Mouse (Mus musculus): ENCODE results near the gene Samd4b. TPM values are rescaled to one million over a fixed set of nuclear protein-coding genes. Genes with fewer than 3 reads are reported as not detected.

Gene Samd4b
- polyA plus RNA-seq, 1 experiment = 54.1 TPM

DNA sequence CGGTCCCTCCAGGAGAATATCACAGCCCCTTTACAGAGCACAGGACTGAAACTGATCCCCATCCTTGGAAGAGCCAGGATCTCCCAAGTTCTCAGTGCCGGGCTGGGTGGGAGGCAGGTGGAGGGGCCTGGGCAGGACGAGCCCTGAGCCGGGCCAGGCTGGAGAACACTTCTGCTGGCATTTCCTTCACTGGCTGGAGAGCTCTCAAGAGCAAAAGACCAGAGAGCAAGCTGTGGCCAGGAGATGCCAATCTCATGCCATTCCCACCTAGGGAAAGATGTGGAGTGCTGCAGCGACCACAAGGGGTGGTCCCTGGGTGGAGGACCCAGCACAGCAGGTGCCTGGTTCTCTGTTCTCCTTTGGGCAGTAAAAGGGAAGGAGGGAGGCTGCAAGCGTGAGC is 12.9 kb downstream of the Samd4b start:
- no peak overlapping the region for H3K4me3 ChIP-seq (replicated peaks; ENCODE audit: insufficient read depth, low read depth, low read length)
- H3K27ac ChIP-seq (ENCODE audit: insufficient read depth, low read length) = no peak overlapping the region
- DNase-seq = no peak
- no peak for TF ChIP-seq POLR2A (IDR thresholded peaks at IDR 0.05; ENCODE audit: borderline replicate concordance, insufficient read depth, low read length)
- no peak for TF ChIP-seq CTCF (IDR thresholded peaks at IDR 0.05; ENCODE audit: borderline replicate concordance, insufficient read depth, low read depth, low read length)
- H3K4me1 ChIP-seq (ENCODE audit: control insufficient read depth, insufficient read depth, low read length) = peaks cover 7% of the 10 kb centered on the region
- WGBS = 58% methylated on average over 6 of the region's 6 CpGs
- no peaks in the 10 kb centered on the region for H3K27me3 ChIP-seq (ENCODE audit: control insufficient read depth, insufficient read depth, low read length)

GRCm38 (mm10) chr7:28584468-28584867 is 13.5 kb downstream of the Samd4b start:
- 56% methylated on average over 4 of the region's 4 CpGs for WGBS
- Histone ChIP-seq H3K4me1 (ENCODE audit: control insufficient read depth, insufficient read depth, low read length) (peaks cover 6% of the 10 kb centered on the region), H3K4me3 (replicated peaks; ENCODE audit: insufficient read depth, low read depth, low read length) (no peak overlapping the region), H3K27ac (ENCODE audit: insufficient read depth, low read length) (no peak overlapping the region), H3K27me3 (ENCODE audit: control insufficient read depth, insufficient read depth, low read length) (no peaks in the 10 kb centered on the region)
- TF ChIP-seq POLR2A (IDR thresholded peaks at IDR 0.05; ENCODE audit: borderline replicate concordance, insufficient read depth, low read length) = no peak
- no peak for TF ChIP-seq CTCF (IDR thresholded peaks at IDR 0.05; ENCODE audit: borderline replicate concordance, insufficient read depth, low read depth, low read length)
- no peak for DNase-seq

DNA sequence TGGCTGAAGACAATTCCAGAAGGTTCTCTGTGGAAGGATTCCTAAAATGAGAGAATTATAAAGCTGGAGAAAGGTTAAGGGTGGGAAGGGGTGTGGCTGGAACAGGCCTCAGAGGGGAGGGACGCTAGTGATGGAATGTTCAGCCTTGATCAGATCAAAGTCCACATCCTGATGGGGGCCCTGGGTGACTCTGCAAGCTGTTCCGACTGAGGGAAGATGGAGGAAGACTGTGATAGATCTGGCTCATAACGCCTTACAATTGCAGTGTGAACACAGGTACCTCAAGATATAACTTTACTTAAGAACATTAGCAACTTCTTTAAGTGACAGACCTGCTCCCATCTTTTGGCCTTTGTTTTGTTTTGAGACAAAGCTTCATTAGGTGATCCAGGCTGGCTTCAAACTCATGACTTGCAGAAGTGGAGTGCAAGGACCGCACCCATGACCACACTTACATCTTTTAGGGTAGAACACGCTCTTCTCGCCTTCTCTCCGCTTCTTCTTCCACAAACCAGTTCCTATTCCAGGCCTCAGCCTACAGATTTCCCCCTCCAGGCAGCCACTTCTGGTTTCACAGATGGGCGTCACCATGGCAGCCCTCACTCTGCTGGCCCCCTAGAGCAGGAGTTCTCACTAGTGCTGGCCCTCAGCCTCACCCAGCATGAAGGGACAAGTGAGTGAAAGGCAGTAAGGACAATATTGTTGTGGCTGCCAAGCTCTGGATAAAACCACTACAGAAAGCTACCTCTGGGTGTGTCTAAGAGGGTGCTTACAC is 14.2 kb downstream of the Samd4b start:
- TF ChIP-seq CTCF (IDR thresholded peaks at IDR 0.05; ENCODE audit: borderline replicate concordance, insufficient read depth, low read depth, low read length) = no peak
- TF ChIP-seq POLR2A (IDR thresholded peaks at IDR 0.05; ENCODE audit: borderline replicate concordance, insufficient read depth, low read length) = no peak
- Histone ChIP-seq H3K4me1 (ENCODE audit: control insufficient read depth, insufficient read depth, low read length) (peaks cover 6% of the 10 kb centered on the region), H3K27ac (ENCODE audit: insufficient read depth, low read length) (no peak overlapping the region), H3K27me3 (ENCODE audit: control insufficient read depth, insufficient read depth, low read length) (no peaks in the 10 kb centered on the region), H3K4me3 (replicated peaks; ENCODE audit: insufficient read depth, low read depth, low read length) (no peak overlapping the region)
- no peak for DNase-seq
- 78% methylated on average over 8 of the region's 8 CpGs for WGBS

DNA sequence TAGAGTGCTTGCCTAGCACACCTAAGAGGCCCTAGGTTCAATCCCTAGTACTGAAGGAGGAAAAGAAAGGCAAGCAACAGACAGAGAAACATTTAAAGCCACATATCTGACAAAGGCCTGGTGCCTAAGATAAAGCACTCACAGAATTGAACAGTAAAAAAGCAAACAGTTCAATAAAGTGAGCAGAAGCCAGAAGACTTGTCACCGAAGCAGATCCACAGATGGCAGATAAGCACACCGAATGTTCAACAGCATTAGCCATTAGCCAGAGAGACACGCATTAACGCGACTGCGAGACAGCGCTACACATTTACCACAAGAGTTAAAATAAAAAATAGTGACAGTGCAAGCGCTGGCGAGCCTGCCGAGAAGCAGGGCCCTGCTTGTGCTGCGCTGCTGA is 15.1 kb downstream of the Samd4b start:
- TF ChIP-seq POLR2A (IDR thresholded peaks at IDR 0.05; ENCODE audit: borderline replicate concordance, insufficient read depth, low read length) = no peak
- TF ChIP-seq CTCF (IDR thresholded peaks at IDR 0.05; ENCODE audit: borderline replicate concordance, insufficient read depth, low read depth, low read length) = no peak
- 80% methylated on average over 11 of the region's 11 CpGs for WGBS
- Histone ChIP-seq H3K4me1 (ENCODE audit: control insufficient read depth, insufficient read depth, low read length) (peaks cover 15% of the 10 kb centered on the region), H3K27me3 (ENCODE audit: control insufficient read depth, insufficient read depth, low read length) (no peaks in the 10 kb centered on the region), H3K27ac (ENCODE audit: insufficient read depth, low read length) (no peak overlapping the region), H3K4me3 (replicated peaks; ENCODE audit: insufficient read depth, low read depth, low read length) (no peak overlapping the region)
- DNase-seq = no peak

- 68% methylated on average over 4 of the region's 4 CpGs for WGBS
- H3K4me3 ChIP-seq (replicated peaks; ENCODE audit: insufficient read depth, low read depth, low read length) = no peak overlapping the region
- H3K27ac ChIP-seq (ENCODE audit: insufficient read depth, low read length) = no peak overlapping the region
- no peaks in the 10 kb centered on the region for H3K27me3 ChIP-seq (ENCODE audit: control insufficient read depth, insufficient read depth, low read length)
- peaks cover 26% of the 10 kb centered on the region for H3K4me1 ChIP-seq (ENCODE audit: control insufficient read depth, insufficient read depth, low read length)
- no peak for TF ChIP-seq POLR2A (IDR thresholded peaks at IDR 0.05; ENCODE audit: borderline replicate concordance, insufficient read depth, low read length)
- no peak for TF ChIP-seq CTCF (IDR thresholded peaks at IDR 0.05; ENCODE audit: borderline replicate concordance, insufficient read depth, low read depth, low read length)
- DNase-seq = no peak
Observed at GRCm38 (mm10) chr7:28581721-28582120, 16.2 kb downstream of the Samd4b start.

DNA sequence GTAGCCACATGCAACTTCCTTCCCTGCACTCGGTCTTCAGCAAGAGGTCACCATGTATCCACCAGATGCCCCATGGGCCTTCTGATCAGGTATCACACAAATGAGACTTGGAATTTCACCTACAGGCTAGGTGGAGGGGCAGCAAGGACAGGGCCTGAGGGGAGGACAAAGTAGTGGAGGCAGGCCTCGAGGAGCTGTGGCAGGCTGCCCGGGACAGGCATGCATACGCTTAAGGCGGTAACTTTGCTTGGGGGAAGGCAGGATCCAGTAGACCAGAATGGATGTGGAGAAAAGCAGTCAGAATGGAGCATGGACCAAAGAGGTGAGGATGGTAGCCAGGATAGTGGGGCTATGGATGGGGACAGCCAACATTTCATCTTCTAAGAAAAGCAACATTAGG is 18.1 kb downstream of the Samd4b start:
- no peak overlapping the region for H3K27ac ChIP-seq (ENCODE audit: insufficient read depth, low read length)
- no peaks in the 10 kb centered on the region for H3K27me3 ChIP-seq (ENCODE audit: control insufficient read depth, insufficient read depth, low read length)

DNA sequence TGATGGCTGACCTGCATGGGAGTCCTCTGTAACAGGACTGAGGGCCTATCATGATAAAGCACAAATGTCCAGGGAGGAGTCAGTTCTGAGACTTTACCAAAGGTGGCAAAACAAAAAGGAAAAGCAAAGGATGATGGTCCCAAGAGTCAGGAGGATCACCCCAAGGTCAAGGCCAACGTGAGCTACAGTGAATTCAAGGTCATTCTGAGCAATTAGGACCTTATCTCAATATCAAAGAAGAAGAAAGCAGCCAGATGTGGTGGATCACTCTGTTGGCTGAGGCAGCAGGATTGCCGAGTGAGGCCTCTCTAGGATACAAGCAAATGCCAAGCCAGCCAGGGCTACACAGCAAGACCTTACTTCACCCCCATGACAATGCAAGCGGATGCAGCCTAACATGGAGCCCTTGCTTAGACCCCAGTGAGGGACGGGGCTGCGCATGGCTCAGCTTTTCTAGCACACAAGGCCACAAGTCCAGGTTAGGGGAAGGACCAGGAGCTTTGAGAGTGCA is 19.3 kb downstream of the Samd4b start:
- TF ChIP-seq CTCF (IDR thresholded peaks at IDR 0.05; ENCODE audit: borderline replicate concordance, insufficient read depth, low read depth, low read length) (no peak), POLR2A (IDR thresholded peaks at IDR 0.05; ENCODE audit: borderline replicate concordance, insufficient read depth, low read length) (no peak)
- Histone ChIP-seq H3K27me3 (ENCODE audit: control insufficient read depth, insufficient read depth, low read length) (no peaks in the 10 kb centered on the region), H3K27ac (ENCODE audit: insufficient read depth, low read length) (no peak overlapping the region), H3K4me1 (ENCODE audit: control insufficient read depth, insufficient read depth, low read length) (peaks cover 36% of the 10 kb centered on the region), H3K4me3 (replicated peaks; ENCODE audit: insufficient read depth, low read depth, low read length) (no peak overlapping the region)
- no peak for DNase-seq
- 94% methylated on average over 5 of the region's 5 CpGs for WGBS

More for the DNA sequence above, 18.1 kb downstream of the Samd4b start:
- 67% methylated on average over 5 of the region's 5 CpGs for WGBS
- Histone ChIP-seq H3K4me3 (replicated peaks; ENCODE audit: insufficient read depth, low read depth, low read length) (no peak overlapping the region), H3K4me1 (ENCODE audit: control insufficient read depth, insufficient read depth, low read length) (peaks cover 33% of the 10 kb centered on the region)
- no peak for DNase-seq
- TF ChIP-seq POLR2A (IDR thresholded peaks at IDR 0.05; ENCODE audit: borderline replicate concordance, insufficient read depth, low read length) (no peak), CTCF (IDR thresholded peaks at IDR 0.05; ENCODE audit: borderline replicate concordance, insufficient read depth, low read depth, low read length) (no peak)
